Mouse (Mus musculus) lung, adult 2 months (tissue): ENCODE data around the gene Ankrd50.

ENCODE experiments used
- CTCF ChIP-seq: fragments of 200-500 bp; IDR thresholded peaks from 2 replicates; pipeline ENCODE4 v1.5.1; 2011; ENCODE audit warnings: mild to moderate bottlenecking, low read length, control low read depth; ENCODE audit not compliant: insufficient read depth
- POLR2A ChIP-seq: fragments of 200-500 bp; IDR thresholded peaks from 2 replicates; pipeline ENCODE4 v1.6.1; 2011; ENCODE audit warnings: low read depth, mild to moderate bottlenecking, control low read depth, low read length, borderline replicate concordance; ENCODE audit errors: extremely low read depth

DNA sequence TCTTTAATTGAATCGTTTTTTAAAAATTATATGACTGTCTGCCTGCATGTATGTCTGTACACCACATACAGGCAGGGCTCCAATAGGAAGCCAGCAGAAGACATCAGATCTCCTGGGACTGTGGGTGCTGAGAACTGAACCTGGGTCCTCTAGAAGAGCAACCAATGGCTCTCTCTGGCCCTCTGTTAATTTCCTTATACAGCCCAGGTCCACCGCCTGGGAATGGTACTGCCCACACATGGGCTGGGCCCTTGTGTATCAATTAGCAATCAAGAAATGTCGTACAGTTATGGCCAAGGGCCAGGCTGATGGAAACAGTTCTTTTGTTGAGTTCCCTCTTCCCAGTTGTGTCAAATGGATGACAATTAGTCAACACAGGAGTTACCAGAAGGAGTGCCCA lies 6.6 kb upstream of the Ankrd50 start:
- TF ChIP-seq POLR2A (no peak), CTCF (no peak)
